Mouse (Mus musculus) small intestine, adult 2 months (tissue): ENCODE data around the gene Mfsd12.

Experiments used
- CTCF ChIP-seq: fragments of 200-500 bp; IDR thresholded peaks from 2 replicates; pipeline ENCODE4 v1.5.1; 2012; ENCODE audit warnings: low read depth, mild to moderate bottlenecking, control low read depth, inconsistent platforms, low read length, moderate library complexity, mixed read lengths; ENCODE audit not compliant: insufficient replicate concordance, insufficient read length; ENCODE audit errors: extremely low read depth
- POLR2A ChIP-seq: fragments of 200-500 bp; IDR thresholded peaks from 2 replicates; pipeline ENCODE4 v1.6.1; 2012; ENCODE audit warnings: low read depth, mild to moderate bottlenecking, control low read depth, inconsistent platforms, low read length, moderate library complexity

DNA sequence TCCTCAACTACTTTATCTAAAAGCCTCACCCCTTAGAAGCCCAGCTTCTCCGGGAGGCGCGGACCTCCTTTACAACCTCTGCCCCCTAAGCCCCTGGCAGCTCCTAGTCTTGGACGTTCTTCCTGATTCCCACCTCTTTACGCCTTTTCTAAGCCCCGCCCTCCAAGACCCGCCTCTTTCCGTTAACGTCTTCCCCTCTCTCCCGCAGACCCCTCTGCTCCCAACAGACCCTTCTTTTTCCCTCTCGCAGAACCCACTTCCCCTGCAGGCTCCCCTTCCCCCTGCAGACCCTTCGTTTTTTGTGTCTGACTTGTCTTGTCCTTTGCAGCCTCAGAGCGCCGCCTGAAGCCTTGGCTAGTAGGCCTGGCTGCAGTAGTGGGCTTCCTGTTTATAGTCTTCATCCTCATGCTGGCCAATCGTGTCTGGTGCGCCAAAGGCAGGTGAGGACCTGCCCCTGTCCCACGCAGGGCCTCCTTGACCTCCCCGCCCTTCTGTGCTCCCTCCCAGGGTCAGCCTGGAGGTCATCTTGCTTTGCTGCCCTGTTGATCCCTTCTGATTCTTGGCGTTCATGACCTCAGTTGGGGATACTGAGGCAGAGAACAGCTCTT is 36.3 kb downstream of the Mfsd12 start:
- no peak for TF ChIP-seq POLR2A
- no peak for TF ChIP-seq CTCF
